Mouse (Mus musculus): ENCODE data around the gene Ncoa3. TPM values are rescaled to one million over a fixed set of nuclear protein-coding genes. Genes with fewer than 3 reads are reported as not detected.

Gene Ncoa3
- polyA plus RNA-seq, 1 experiment from 2014 or later = 4.2 TPM

DNA sequence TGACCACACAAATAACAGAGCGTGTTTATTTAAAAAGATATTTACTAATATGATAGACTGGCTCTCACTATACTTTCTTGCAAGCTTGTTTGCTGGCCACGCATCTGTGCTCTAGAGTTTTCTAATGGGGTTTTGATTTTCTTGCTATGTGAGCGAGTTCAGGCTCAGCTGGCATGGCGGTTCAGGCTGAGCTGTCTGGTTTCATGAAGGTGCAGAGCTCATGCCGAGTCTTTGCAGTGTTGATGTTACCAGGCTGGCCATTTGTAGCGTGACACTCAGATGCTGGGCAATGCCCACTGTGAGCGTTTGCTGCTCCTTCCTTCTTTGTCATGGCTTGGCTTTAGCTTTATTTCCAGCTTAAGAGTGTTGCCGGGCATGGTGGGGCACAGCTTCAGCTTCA lies 70.0 kb downstream of the Ncoa3 start:
- no peak overlapping the region for H3K4me2 ChIP-seq (ENCODE audit: low read depth, low read length)
- no peaks in the 10 kb centered on the region for H3K4me1 ChIP-seq (ENCODE audit: control insufficient read depth, low read depth, low read length)
- no peak overlapping the region for H3K27ac ChIP-seq (ENCODE audit: low read length)
- H3K36me3 ChIP-seq (ENCODE audit: control insufficient read depth, insufficient read depth) = peaks cover 3% of the 10 kb centered on the region
- ATAC-seq (ENCODE audit: low read depth) = no peak
- H3K9me3 ChIP-seq (replicated peaks; ENCODE audit: control insufficient read depth, low read length) = no peaks in the 10 kb centered on the region
- 77% methylated on average over 8 of the region's 8 CpGs for WGBS (ENCODE audit: insufficient replicate concordance)
- no peak overlapping the region for H3K4me3 ChIP-seq (ENCODE audit: low read depth, low read length)
- H3K9ac ChIP-seq (ENCODE audit: low read depth, low read length) = no peak overlapping the region
- no peaks in the 10 kb centered on the region for H3K27me3 ChIP-seq (ENCODE audit: control insufficient read depth, insufficient read depth, low read depth, low read length)

DNA sequence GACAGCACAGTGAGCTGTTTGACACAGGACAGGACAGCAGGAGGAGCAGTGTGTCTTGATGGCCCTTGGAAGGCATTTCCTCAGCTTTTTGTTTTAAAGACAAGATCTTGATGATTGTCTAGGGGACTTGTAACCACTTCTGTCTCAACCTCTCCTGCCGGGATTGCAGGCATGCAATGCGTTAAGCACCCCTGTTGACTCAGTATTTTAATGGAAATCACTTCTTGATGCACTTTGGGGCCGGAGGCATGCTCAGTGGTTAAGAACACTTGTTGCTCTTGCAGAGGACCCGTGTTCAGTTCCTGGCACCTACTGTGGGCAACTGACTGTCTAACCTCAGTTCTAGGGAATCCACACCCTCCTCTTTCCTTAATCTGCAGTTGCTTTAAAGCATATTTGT lies 74.0 kb downstream of the Ncoa3 start:
- H3K4me3 ChIP-seq (ENCODE audit: low read depth, low read length) = no peak overlapping the region
- H3K4me1 ChIP-seq (ENCODE audit: control insufficient read depth, low read depth, low read length) = no peaks in the 10 kb centered on the region
- no peak overlapping the region for H3K4me2 ChIP-seq (ENCODE audit: low read depth, low read length)
- no peak overlapping the region for H3K27ac ChIP-seq (ENCODE audit: low read length)
- H3K27me3 ChIP-seq (ENCODE audit: control insufficient read depth, insufficient read depth, low read depth, low read length) = no peaks in the 10 kb centered on the region
- H3K36me3 ChIP-seq (ENCODE audit: control insufficient read depth, insufficient read depth) = peaks cover 2% of the 10 kb centered on the region
- WGBS (ENCODE audit: insufficient replicate concordance) = 70% methylated on average over 4 of the region's 4 CpGs
- no peak for ATAC-seq (ENCODE audit: low read depth)
- H3K9me3 ChIP-seq (replicated peaks; ENCODE audit: control insufficient read depth, low read length) = no peaks in the 10 kb centered on the region
- no peak overlapping the region for H3K9ac ChIP-seq (ENCODE audit: low read depth, low read length)

DNA sequence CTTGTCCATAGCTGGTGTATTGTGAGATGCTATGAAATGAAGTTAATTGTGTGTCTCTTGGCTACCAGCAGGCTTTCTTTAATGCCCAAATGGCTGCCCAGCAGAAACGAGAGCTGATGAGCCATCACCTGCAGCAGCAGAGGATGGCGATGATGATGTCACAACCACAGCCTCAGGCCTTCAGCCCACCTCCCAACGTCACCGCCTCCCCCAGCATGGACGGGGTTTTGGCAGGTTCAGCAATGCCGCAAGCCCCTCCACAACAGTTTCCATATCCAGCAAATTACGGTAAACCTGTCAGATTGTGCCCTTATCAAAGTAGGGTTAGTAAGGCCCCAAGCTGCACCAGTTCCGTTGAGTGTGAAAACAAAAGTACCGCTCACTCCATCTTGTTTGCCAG lies 75.8 kb downstream of the Ncoa3 start:
- no peak overlapping the region for H3K4me3 ChIP-seq (ENCODE audit: low read depth, low read length)
- H3K9me3 ChIP-seq (replicated peaks; ENCODE audit: control insufficient read depth, low read length) = no peaks in the 10 kb centered on the region
- ATAC-seq (ENCODE audit: low read depth) = no peak
- H3K4me1 ChIP-seq (ENCODE audit: control insufficient read depth, low read depth, low read length) = no peaks in the 10 kb centered on the region
- H3K36me3 ChIP-seq (ENCODE audit: control insufficient read depth, insufficient read depth) = peaks cover 2% of the 10 kb centered on the region
- no peak overlapping the region for H3K4me2 ChIP-seq (ENCODE audit: low read depth, low read length)
- H3K9ac ChIP-seq (ENCODE audit: low read depth, low read length) = no peak overlapping the region
- no peaks in the 10 kb centered on the region for H3K27me3 ChIP-seq (ENCODE audit: control insufficient read depth, insufficient read depth, low read depth, low read length)
- 73% methylated on average over 9 of the region's 9 CpGs for WGBS (ENCODE audit: insufficient replicate concordance)
- no peak overlapping the region for H3K27ac ChIP-seq (ENCODE audit: low read length)

DNA sequence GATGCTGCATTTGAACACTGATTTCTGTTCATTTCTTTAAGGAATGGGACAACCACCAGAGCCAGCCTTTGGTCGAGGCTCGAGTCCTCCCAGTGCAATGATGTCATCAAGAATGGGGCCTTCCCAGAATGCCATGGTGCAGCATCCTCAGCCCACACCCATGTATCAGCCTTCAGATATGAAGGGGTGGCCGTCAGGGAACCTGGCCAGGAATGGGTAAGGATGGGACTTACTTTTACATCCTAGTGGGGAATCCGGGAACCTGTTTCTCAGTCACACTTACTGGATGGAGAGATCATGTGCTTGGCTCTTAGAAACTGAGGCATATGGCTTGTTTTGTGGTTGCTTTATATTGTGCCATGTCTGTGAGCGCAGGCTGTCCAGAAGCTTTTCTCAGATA lies 76.7 kb downstream of the Ncoa3 start:
- no peak overlapping the region for H3K9ac ChIP-seq (ENCODE audit: low read depth, low read length)
- WGBS (ENCODE audit: insufficient replicate concordance) = 63% methylated on average over 5 of the region's 5 CpGs
- H3K9me3 ChIP-seq (replicated peaks; ENCODE audit: control insufficient read depth, low read length) = no peaks in the 10 kb centered on the region
- no peaks in the 10 kb centered on the region for H3K27me3 ChIP-seq (ENCODE audit: control insufficient read depth, insufficient read depth, low read depth, low read length)
- H3K4me1 ChIP-seq (ENCODE audit: control insufficient read depth, low read depth, low read length) = no peaks in the 10 kb centered on the region
- peaks cover 2% of the 10 kb centered on the region for H3K36me3 ChIP-seq (ENCODE audit: control insufficient read depth, insufficient read depth)
- no peak for ATAC-seq (ENCODE audit: low read depth)
- no peak overlapping the region for H3K27ac ChIP-seq (ENCODE audit: low read length)
- H3K4me3 ChIP-seq (ENCODE audit: low read depth, low read length) = no peak overlapping the region
- no peak overlapping the region for H3K4me2 ChIP-seq (ENCODE audit: low read depth, low read length)

DNA sequence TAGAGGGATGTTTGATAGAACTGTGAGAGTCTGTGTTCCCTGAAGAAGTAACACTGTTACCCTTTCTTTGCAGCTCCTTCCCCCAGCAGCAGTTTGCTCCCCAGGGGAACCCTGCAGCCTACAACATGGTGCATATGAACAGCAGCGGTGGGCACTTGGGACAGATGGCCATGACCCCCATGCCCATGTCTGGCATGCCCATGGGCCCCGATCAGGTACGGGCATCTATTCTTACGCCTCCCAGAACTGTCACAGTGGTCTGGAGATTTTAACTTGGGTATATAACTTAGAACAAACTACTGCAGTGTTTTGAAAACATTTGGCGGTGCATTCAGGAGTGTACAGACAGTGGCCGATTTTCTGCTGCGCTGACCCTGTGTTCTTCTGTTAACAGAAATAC lies 77.3 kb downstream of the Ncoa3 start:
- Histone ChIP-seq H3K4me3 (ENCODE audit: low read depth, low read length) (no peak overlapping the region), H3K27me3 (ENCODE audit: control insufficient read depth, insufficient read depth, low read depth, low read length) (no peaks in the 10 kb centered on the region), H3K9me3 (replicated peaks; ENCODE audit: control insufficient read depth, low read length) (no peaks in the 10 kb centered on the region), H3K27ac (ENCODE audit: low read length) (no peak overlapping the region), H3K4me1 (ENCODE audit: control insufficient read depth, low read depth, low read length) (no peaks in the 10 kb centered on the region), H3K4me2 (ENCODE audit: low read depth, low read length) (no peak overlapping the region), H3K9ac (ENCODE audit: low read depth, low read length) (no peak overlapping the region), H3K36me3 (ENCODE audit: control insufficient read depth, insufficient read depth) (peaks cover 2% of the 10 kb centered on the region)
- 80% methylated on average over 7 of the region's 7 CpGs for WGBS (ENCODE audit: insufficient replicate concordance)
- no peak for ATAC-seq (ENCODE audit: low read depth)

DNA sequence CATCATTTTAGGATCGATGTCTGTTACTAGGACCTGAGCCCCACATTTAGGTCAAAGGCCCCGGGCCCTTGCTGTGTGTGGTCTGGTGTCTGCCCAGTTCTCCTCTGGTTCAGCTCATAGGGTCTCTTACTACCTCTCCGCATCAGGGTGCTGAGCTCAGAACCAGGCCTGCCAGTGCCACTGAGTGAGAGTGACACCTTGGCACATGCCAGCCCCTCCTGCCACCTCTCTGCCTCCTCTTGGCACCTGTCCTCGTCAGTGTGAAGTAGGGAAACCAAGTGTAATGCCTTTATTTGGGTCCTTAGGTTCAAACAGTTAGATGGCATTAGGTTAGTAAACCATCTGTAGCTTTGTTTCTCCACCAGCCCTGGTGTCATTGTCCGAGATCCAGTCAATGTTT lies 79.0 kb downstream of the Ncoa3 start:
- peaks cover 2% of the 10 kb centered on the region for H3K36me3 ChIP-seq (ENCODE audit: control insufficient read depth, insufficient read depth)
- 68% methylated on average over 5 of the region's 5 CpGs for WGBS (ENCODE audit: insufficient replicate concordance)

DNA sequence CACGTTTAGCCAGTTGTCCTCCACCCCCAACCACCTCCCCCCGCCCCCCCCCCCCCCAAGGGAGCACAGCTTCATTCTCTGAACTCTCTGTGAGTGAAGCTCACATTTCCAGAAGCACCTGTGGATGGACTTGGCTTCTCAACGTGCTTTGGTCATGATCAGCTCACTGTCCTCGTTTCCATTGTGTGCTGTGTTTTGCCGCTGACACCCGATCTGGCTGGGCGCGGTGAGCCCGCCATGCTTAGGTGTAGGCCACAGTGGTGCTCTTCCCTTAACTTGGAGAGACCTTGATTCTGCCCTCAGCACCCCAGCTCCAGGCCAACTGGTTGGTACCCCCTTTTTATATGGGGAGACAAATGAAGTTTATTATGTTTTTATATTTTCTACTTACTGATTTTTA lies 79.5 kb downstream of the Ncoa3 start:
- H3K27me3 ChIP-seq (ENCODE audit: control insufficient read depth, insufficient read depth, low read depth, low read length) = no peaks in the 10 kb centered on the region
- 65% methylated on average over 9 of the region's 9 CpGs for whole genome bisulfite sequencing (ENCODE audit: insufficient replicate concordance)
- H3K4me1 ChIP-seq (ENCODE audit: control insufficient read depth, low read depth, low read length) = no peaks in the 10 kb centered on the region

More for the DNA sequence above, 79.0 kb downstream of the Ncoa3 start:
- Histone ChIP-seq H3K27me3 (ENCODE audit: control insufficient read depth, insufficient read depth, low read depth, low read length) (no peaks in the 10 kb centered on the region), H3K4me2 (ENCODE audit: low read depth, low read length) (no peak overlapping the region), H3K4me3 (ENCODE audit: low read depth, low read length) (no peak overlapping the region), H3K9ac (ENCODE audit: low read depth, low read length) (no peak overlapping the region), H3K9me3 (replicated peaks; ENCODE audit: control insufficient read depth, low read length) (no peaks in the 10 kb centered on the region), H3K4me1 (ENCODE audit: control insufficient read depth, low read depth, low read length) (no peaks in the 10 kb centered on the region), H3K27ac (ENCODE audit: low read length) (no peak overlapping the region)
- no peak for ATAC-seq (ENCODE audit: low read depth)

DNA sequence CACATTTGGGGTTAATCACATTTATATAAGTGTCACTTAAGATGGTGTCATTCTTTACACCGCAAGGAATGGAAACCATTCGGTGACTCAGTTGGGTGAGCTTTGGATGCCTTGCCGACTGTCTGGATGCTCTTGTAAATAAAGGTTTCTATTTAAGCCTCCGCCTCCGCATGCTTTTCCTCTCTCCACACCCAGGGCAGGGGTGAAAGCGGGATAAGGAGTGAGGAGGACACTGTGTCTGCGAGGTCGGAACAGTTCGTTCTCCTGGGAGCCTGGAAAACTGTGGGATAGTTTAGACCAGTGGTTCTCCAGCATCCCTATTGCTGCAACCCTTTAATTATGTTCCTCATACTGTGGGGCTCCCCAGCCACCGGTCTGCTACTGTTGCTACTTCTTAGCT lies 80.6 kb downstream of the Ncoa3 start:
- Histone ChIP-seq H3K9ac (ENCODE audit: low read depth, low read length) (no peak overlapping the region), H3K36me3 (ENCODE audit: control insufficient read depth, insufficient read depth) (peaks cover 2% of the 10 kb centered on the region), H3K4me2 (ENCODE audit: low read depth, low read length) (no peak overlapping the region), H3K27ac (ENCODE audit: low read length) (no peak overlapping the region), H3K4me1 (ENCODE audit: control insufficient read depth, low read depth, low read length) (no peaks in the 10 kb centered on the region), H3K27me3 (ENCODE audit: control insufficient read depth, insufficient read depth, low read depth, low read length) (no peaks in the 10 kb centered on the region), H3K9me3 (replicated peaks; ENCODE audit: control insufficient read depth, low read length) (no peaks in the 10 kb centered on the region), H3K4me3 (ENCODE audit: low read depth, low read length) (no peak overlapping the region)
- WGBS (ENCODE audit: insufficient replicate concordance) = 67% methylated on average over 10 of the region's 10 CpGs
- ATAC-seq (ENCODE audit: low read depth) = no peak

More for the DNA sequence above, 79.5 kb downstream of the Ncoa3 start:
- H3K27ac ChIP-seq (ENCODE audit: low read length) = no peak overlapping the region
- peaks cover 2% of the 10 kb centered on the region for H3K36me3 ChIP-seq (ENCODE audit: control insufficient read depth, insufficient read depth)
- ATAC-seq (ENCODE audit: low read depth) = no peak
- H3K9ac ChIP-seq (ENCODE audit: low read depth, low read length) = no peak overlapping the region
- H3K9me3 ChIP-seq (replicated peaks; ENCODE audit: control insufficient read depth, low read length) = no peaks in the 10 kb centered on the region
- H3K4me2 ChIP-seq (ENCODE audit: low read depth, low read length) = no peak overlapping the region
- no peak overlapping the region for H3K4me3 ChIP-seq (ENCODE audit: low read depth, low read length)

DNA sequence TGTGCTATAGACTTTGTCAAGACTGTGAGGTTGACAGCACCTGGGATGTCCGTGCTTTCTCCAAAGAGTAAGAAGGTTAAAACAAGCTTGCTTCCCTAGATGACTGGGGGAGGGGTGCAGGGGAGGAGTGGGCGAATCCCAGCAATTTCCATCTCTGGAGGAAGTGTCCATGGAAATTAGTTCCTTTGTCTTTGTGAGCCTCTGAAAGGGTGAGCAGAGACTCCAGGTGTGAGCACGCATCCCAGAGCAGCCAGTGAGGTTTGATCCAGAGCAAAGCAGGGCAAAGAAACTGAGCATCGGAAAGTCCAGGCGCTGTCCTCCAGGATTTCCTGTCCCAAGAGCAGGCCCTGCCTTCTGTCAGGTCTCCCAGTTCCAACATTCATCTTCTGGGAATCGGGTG lies 81.9 kb downstream of the Ncoa3 start:
- 62% methylated on average over 6 of the region's 6 CpGs for whole genome bisulfite sequencing (ENCODE audit: insufficient replicate concordance)
- no peak overlapping the region for H3K4me2 ChIP-seq (ENCODE audit: low read depth, low read length)

DNA sequence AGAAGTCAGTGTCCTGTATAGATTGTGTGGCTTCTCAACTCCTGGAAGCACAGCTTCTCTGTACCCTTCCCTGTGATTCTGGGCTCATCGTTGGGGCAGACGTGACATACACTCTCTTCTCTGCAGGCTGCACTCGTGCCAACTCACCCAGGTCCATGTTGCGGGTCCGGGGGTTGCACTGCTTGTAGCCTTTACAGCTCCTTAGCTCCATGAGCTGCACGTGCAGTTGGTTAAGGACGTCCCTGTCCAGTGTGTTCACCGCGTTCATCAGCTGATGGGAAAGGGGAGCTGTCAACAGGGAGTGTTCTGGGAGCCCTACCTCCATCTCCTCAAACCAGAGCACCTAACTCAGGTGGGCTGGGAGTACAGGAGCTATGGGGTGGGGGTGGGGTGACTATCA lies 84.9 kb downstream of the Ncoa3 start:
- no peaks in the 10 kb centered on the region for H3K36me3 ChIP-seq (ENCODE audit: control insufficient read depth, insufficient read depth)
- no peak overlapping the region for H3K4me2 ChIP-seq (ENCODE audit: low read depth, low read length)
- H3K9ac ChIP-seq (ENCODE audit: low read depth, low read length) = no peak overlapping the region
- H3K9me3 ChIP-seq (replicated peaks; ENCODE audit: control insufficient read depth, low read length) = no peaks in the 10 kb centered on the region
- H3K4me1 ChIP-seq (ENCODE audit: control insufficient read depth, low read depth, low read length) = peaks cover 5% of the 10 kb centered on the region
- ATAC-seq (ENCODE audit: low read depth) = no peak
- H3K27ac ChIP-seq (ENCODE audit: low read length) = no peak overlapping the region
- no peaks in the 10 kb centered on the region for H3K27me3 ChIP-seq (ENCODE audit: control insufficient read depth, insufficient read depth, low read depth, low read length)
- WGBS (ENCODE audit: insufficient replicate concordance) = 62% methylated on average over 9 of the region's 9 CpGs
- no peak overlapping the region for H3K4me3 ChIP-seq (ENCODE audit: low read depth, low read length)

More for the DNA sequence above, 81.9 kb downstream of the Ncoa3 start:
- Histone ChIP-seq H3K4me1 (ENCODE audit: control insufficient read depth, low read depth, low read length) (no peaks in the 10 kb centered on the region), H3K27ac (ENCODE audit: low read length) (no peak overlapping the region), H3K4me3 (ENCODE audit: low read depth, low read length) (no peak overlapping the region), H3K9ac (ENCODE audit: low read depth, low read length) (no peak overlapping the region), H3K27me3 (ENCODE audit: control insufficient read depth, insufficient read depth, low read depth, low read length) (no peaks in the 10 kb centered on the region), H3K36me3 (ENCODE audit: control insufficient read depth, insufficient read depth) (peaks cover 2% of the 10 kb centered on the region; the same call in 1 of the 2 replicates), H3K9me3 (replicated peaks; ENCODE audit: control insufficient read depth, low read length) (no peaks in the 10 kb centered on the region)
- no peak for ATAC-seq (ENCODE audit: low read depth)
